Mouse (Mus musculus) splenic B cell, adult 2 months (primary cell): ENCODE measurements around the gene Lrrc1.

ENCODE experiments used
- DNase-seq: peaks from one replicate; pipeline ENCODE4 v3.0.0-alpha.2; 2011; ENCODE audit warnings: low read depth, low spot score
- H3K27me3 ChIP-seq: 2 replicates; pipeline ENCODE4 v1.6.1; 2012; ENCODE audit warnings: mild to moderate bottlenecking, low read length, moderate library complexity, mixed read lengths; ENCODE audit not compliant: control insufficient read depth, poor library complexity, insufficient read depth, severe bottlenecking
- H3K36me3 ChIP-seq: 2 replicates; pipeline ENCODE4 v1.6.1; 2012; ENCODE audit warnings: mild to moderate bottlenecking, low read length, moderate library complexity, mixed read lengths; ENCODE audit not compliant: control insufficient read depth, poor library complexity, insufficient read depth, severe bottlenecking

The Lrrc1 gene

GRCm38 (mm10) chr9:77527170-77527569 lies 17.5 kb downstream of the Lrrc1 start:
- Histone ChIP-seq H3K27me3 (no peaks in the 10 kb centered on the region), H3K36me3 (no peaks in the 10 kb centered on the region)
- DNase-seq: peak; percentile 42

DNA sequence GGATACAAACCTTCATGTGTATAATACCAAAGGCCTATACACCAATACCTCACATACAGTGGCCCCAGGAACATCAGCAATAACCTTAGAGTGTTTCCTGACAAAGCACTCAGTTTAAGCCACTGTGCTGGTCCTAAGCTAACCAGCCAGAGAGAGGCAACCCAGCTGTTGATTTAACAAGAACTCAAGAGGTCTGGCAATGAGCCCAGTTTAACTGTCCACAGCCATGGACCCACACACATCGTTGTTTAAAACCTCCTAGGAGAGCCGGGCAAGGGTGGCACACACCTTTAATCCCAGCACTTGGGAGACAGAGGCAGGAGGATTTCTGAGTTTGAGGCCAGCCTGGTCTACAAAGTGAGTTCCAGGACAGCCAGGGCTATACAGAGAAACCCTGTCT lies 18.0 kb downstream of the Lrrc1 start:
- H3K27me3 ChIP-seq: no peaks in the 10 kb centered on the region
- no peaks in the 10 kb centered on the region for H3K36me3 ChIP-seq
- no peak for DNase-seq

- DNase-seq: no peak
- Histone ChIP-seq H3K36me3 (no peaks in the 10 kb centered on the region), H3K27me3 (no peaks in the 10 kb centered on the region)
These were observed 18.9 kb downstream of the Lrrc1 start for GRCm38 (mm10) chr9:77525595-77526295.

GRCm38 (mm10) chr9:77523793-77524192 lies 20.9 kb downstream of the Lrrc1 start:
- Histone ChIP-seq H3K27me3 (no peaks in the 10 kb centered on the region), H3K36me3 (no peaks in the 10 kb centered on the region)
- no peak for DNase-seq

DNA sequence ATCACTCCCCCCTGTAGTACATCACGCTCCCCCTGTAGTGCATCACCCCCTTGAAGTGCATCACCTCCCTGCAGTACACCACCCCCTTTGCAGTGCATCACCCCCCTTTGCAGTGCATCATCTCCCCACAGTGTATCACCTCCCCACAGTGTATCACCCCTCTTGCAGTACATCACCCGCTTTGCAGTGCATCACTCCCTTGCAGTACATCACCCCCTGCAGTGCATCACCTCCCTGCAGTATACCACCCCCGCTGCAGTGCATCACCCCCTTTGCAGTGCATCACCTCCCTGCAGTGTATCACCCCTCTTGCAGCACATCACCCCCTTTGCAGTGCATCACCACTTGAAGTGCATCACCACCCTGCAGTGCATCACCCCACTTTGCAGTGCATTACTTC lies 22.2 kb downstream of the Lrrc1 start:
- H3K36me3 ChIP-seq: no peaks in the 10 kb centered on the region
- H3K27me3 ChIP-seq: no peaks in the 10 kb centered on the region
- DNase-seq: no peak

DNA sequence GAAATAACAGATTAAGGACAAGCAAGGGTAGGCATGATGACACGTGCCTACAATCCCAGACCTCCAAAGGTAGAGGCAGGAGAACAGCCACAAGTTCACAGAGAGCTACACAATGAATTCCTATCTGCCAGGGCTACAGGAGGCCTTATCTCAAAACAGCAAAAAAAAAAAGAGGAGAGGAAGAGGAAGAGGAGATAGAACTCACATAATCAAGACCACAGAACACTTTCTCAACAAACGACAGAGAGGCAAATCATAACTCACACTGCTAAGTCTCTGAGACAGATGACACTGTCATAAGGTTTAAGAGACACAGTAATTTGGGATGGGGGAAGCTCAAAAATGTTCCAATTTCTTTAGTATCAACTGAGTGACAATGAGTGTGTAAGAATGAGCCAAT lies 25.5 kb downstream of the Lrrc1 start:
- Histone ChIP-seq H3K27me3 (no peaks in the 10 kb centered on the region), H3K36me3 (no peaks in the 10 kb centered on the region)
- no peak for DNase-seq

DNA sequence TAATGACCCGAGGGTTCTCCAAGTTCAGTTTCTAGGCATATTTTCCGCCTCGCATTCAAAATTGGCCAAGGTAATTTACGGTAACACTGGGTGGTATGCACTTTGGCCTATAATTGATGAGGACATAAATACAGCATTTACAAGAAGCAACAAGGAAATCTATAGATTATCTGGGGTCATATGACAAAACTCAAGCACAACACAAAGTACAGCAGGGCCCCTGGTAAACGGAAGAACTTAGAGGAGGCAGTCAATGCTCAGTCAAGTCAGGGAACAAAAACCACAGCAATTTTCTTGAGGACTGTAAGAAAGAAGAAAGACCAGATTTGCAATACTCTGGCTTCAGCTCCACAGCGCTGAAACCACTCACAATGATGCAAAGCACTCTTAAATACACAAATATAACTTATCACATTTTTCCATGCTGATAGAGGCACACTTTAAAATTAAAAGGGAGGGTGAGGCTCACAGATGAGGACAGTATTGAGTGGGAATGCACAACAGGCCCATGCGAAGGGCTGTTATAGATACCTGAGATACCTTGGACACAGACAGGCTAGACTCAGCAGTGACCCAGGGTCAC lies 27.8 kb downstream of the Lrrc1 start:
- no peak for DNase-seq
- H3K27me3 ChIP-seq: no peaks in the 10 kb centered on the region
- no peaks in the 10 kb centered on the region for H3K36me3 ChIP-seq

- DNase-seq: no peak
These were observed 30.8 kb downstream of the Lrrc1 start for GRCm38 (mm10) chr9:77513892-77514291.

DNA sequence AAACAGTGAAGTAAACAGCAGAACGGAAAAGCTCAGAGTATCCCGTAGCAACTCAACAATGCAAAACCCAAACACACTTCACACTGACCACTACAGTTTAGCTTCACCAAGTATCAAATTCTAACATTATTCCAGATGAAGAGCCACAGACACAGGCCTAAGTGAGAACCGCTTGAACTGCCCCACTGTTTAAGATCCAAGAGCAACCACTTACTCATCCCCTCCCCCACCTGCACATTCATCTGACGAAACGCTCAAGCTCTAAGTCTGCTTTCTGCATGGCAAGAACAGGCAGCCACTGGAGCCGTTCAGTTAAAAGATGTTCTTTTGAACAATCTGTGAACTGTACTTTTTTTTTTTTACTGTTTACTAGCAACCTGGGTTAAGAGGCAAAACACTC lies 32.5 kb downstream of the Lrrc1 start:
- Histone ChIP-seq H3K36me3 (no peaks in the 10 kb centered on the region), H3K27me3 (no peaks in the 10 kb centered on the region)
- no peak for DNase-seq

More at GRCm38 (mm10) chr9:77513892-77514291, 30.8 kb downstream of the Lrrc1 start:
- Histone ChIP-seq H3K36me3 (no peaks in the 10 kb centered on the region), H3K27me3 (no peaks in the 10 kb centered on the region)

GRCm38 (mm10) chr9:77510574-77510973 lies 34.1 kb downstream of the Lrrc1 start:
- Histone ChIP-seq H3K36me3 (no peaks in the 10 kb centered on the region), H3K27me3 (no peaks in the 10 kb centered on the region)
- no peak for DNase-seq

GRCm38 (mm10) chr9:77507743-77508394 lies 36.8 kb downstream of the Lrrc1 start:
- no peak for DNase-seq
- no peaks in the 10 kb centered on the region for H3K36me3 ChIP-seq
- H3K27me3 ChIP-seq: no peaks in the 10 kb centered on the region

DNA sequence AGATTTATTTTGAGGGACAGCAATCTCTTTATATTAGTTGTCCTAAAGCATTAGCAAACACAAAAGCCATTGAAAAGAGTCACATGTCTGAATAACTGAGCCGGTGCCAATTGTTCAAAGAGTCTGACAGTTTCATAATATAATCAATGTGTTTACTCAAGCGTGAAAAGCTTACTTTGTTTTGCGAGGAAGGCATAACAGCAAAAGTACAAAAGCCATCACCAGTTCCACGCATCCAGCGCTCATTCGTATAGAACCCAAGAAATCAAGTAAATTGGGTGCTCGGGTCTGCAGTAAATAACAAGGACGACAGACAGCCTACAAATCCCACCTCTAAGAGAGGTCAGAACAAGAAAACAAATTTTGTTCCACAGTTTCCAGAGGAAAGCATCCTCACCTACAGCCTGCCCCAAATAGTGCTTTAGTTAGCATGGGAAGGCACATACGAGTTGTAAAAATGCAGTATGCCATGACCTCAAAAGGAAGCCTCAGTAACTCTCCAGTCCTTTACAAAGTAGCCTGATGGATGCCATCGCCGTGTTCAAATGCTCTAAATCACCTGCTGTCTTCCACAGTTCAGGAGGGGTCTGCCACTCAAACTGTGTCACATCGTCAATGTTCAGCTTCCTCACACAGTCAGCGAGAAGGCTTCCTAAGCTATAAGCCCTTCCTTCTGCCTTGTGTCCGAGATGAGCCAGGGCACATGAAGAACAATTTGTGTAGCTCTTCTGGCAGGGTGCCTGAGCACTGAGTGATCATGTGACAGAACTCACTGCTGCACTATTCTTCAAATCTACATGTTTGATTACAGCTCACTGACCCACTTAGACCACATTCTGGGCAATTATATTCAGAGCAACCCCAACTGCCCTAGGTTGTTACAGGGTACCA lies 41.9 kb downstream of the Lrrc1 start:
- DNase-seq: no peak
- H3K27me3 ChIP-seq: no peaks in the 10 kb centered on the region

DNA sequence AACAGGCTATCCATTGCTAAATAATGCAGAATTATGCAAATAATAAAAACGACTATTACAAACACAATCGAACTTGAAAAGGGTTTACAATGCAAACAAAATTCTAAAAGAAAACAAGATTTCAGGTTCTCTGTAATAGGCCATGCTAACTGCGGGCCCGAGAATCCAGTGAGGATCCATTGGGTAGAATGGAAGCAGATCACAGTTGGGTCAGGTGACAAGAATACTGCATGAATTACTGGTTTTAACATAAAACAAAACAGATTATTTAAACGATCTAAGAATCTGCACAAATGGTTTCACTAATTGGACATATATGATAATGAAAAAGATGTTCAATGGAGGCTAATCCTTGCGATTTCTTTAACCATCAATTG lies 42.5 kb downstream of the Lrrc1 start:
- Histone ChIP-seq H3K27me3 (no peaks in the 10 kb centered on the region), H3K36me3 (no peaks in the 10 kb centered on the region)
- no peak for DNase-seq

More for the DNA sequence above, 41.9 kb downstream of the Lrrc1 start:
- no peaks in the 10 kb centered on the region for H3K36me3 ChIP-seq

DNA sequence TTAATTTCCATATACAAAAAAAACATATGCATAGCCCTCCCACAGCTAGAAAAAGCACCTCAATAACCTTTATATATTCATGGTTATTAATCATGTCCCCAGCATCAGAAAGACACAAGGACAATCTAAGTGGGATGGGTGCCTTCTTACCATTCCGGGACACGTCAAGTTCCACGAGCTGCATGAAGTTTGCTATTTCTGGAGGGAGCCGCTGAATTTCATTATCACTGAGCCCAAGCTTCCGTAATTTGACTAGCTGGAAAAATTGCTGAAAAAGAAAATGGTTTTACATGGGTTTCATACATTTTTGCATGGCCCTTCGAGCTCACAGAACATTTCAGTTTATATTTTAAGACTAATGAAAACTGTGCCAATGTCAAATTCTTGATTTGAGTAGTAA lies 45.6 kb downstream of the Lrrc1 start:
- DNase-seq: no peak
- Histone ChIP-seq H3K36me3 (no peaks in the 10 kb centered on the region), H3K27me3 (no peaks in the 10 kb centered on the region; the same call in 1 of the 2 replicates)

DNA sequence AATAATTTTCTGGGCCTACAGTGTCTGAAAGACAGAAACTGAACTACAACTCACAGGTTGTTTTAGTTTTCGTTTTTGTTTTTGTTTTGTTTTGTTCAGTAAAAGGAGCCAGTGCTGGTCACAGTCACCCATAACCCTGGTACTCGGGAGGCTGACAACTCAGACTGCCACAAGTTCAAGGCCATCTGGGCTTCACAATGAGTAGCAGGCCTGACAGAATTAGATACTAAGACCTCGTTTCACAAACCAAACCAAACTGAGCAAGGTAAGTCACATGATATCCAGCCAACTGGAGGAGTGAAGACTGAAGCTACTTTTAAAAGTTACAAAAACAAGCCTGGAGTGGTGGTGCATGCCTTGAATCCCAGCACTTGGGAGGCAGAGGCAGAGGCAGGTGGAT lies 46.3 kb downstream of the Lrrc1 start:
- Histone ChIP-seq H3K36me3 (no peaks in the 10 kb centered on the region), H3K27me3 (no peaks in the 10 kb centered on the region; the same call in 1 of the 2 replicates)
- no peak for DNase-seq
